Mouse (Mus musculus) 3134 (cell line): Measurements from ENCODE around the gene Amt.
"Not testable (repeated sequence)": the region's sequence is repeated elsewhere in the genome, so short reads cannot be mapped to it uniquely, and the experiment has no call there.

ENCODE experiments used
- DNase-seq: peaks from one replicate; pipeline ENCODE4 v3.0.0-alpha.2; 2011; ENCODE audit warnings: low spot score; ENCODE audit not compliant: insufficient read length; ENCODE audit errors: extremely low read depth

The Amt gene

GRCm38 (mm10) chr9:108296453-108297355, at the start of gene Amt:
TSS of gene Amt (plus strand) at chr9:108296853.
- DNase-seq: no peak

- no peak for DNase-seq
These were observed 47.7 kb upstream of the Amt start for GRCm38 (mm10) chr9:108248957-108249356.

- no peak for DNase-seq
These were observed 44.8 kb upstream of the Amt start for GRCm38 (mm10) chr9:108251877-108252276.

- no peak for DNase-seq
These were observed 43.9 kb upstream of the Amt start for GRCm38 (mm10) chr9:108252766-108253165.

- DNase-seq: no peak
These were observed 36.1 kb upstream of the Amt start for GRCm38 (mm10) chr9:108260526-108260925.

- no peak for DNase-seq
These were observed 34.8 kb upstream of the Amt start for GRCm38 (mm10) chr9:108261865-108262264.

GRCm38 (mm10) chr9:108262494-108263049, 34.1 kb upstream of the Amt start:
- no peak for DNase-seq

- DNase-seq: no peak
These were observed 33.4 kb upstream of the Amt start for GRCm38 (mm10) chr9:108263131-108263681.

GRCm38 (mm10) chr9:108263690-108264190, 32.9 kb upstream of the Amt start, which contains the start of gene Dag1:
TSS of gene Dag1 (minus strand) at chr9:108263958.
- DNase-seq: peak; percentile 98

GRCm38 (mm10) chr9:108264191-108264921, 32.3 kb upstream of the Amt start:
- no peak for DNase-seq

GRCm38 (mm10) chr9:108266261-108266935, 30.3 kb upstream of the Amt start:
- no peak for DNase-seq

GRCm38 (mm10) chr9:108267691-108268090, 29.0 kb upstream of the Amt start:
- no peak for DNase-seq

- DNase-seq: not testable (repeated sequence)
These were observed 28.0 kb upstream of the Amt start for GRCm38 (mm10) chr9:108268701-108269100.

GRCm38 (mm10) chr9:108271941-108272340, 24.7 kb upstream of the Amt start:
- DNase-seq: no peak

GRCm38 (mm10) chr9:108272691-108273090, 24.0 kb upstream of the Amt start:
- no peak for DNase-seq

- no peak for DNase-seq
These were observed 23.2 kb upstream of the Amt start for GRCm38 (mm10) chr9:108273485-108273884.

GRCm38 (mm10) chr9:108274476-108275330, 21.9 kb upstream of the Amt start:
- no peak for DNase-seq

- peak; percentile 33 for DNase-seq
These were observed 21.4 kb upstream of the Amt start for GRCm38 (mm10) chr9:108275331-108275659.

- no peak for DNase-seq
These were observed 17.8 kb upstream of the Amt start for GRCm38 (mm10) chr9:108278697-108279450.
